Mouse (Mus musculus) C2C12 (cell line): ENCODE data around the gene D230025D16Rik. TPM values are rescaled to one million over a fixed set of nuclear protein-coding genes. Genes with fewer than 3 reads are reported as not detected.
"Not testable (repeated sequence)": the region's sequence is repeated elsewhere in the genome, so short reads cannot be mapped to it uniquely, and the experiment has no call there.

Experiments used
- H3K27me3 ChIP-seq: one replicate; pipeline ENCODE4 v1.6.1; 2011; ENCODE audit not compliant: control insufficient read depth, insufficient read depth, insufficient read length
- H3K36me3 ChIP-seq: one replicate; pipeline ENCODE4 v1.6.1; 2011; ENCODE audit not compliant: control insufficient read depth, insufficient read depth
- H3K4me3 ChIP-seq: one replicate; pipeline ENCODE4 v1.5.1; 2011; ENCODE audit warnings: mild to moderate bottlenecking, control low read depth; ENCODE audit not compliant: poor library complexity, insufficient read depth, severe bottlenecking
- H3K79me2 ChIP-seq: one replicate; pipeline ENCODE4 v1.6.1; 2011; ENCODE audit not compliant: control insufficient read depth, insufficient read depth
- H3K79me3 ChIP-seq: one replicate; pipeline ENCODE4 v1.6.1; 2011; ENCODE audit warnings: low read depth, control low read depth
- H3ac ChIP-seq: one replicate; pipeline ENCODE3; 2011; ENCODE audit warnings: low read depth; ENCODE audit not compliant: control insufficient read depth, insufficient read length
- CEBPB ChIP-seq: IDR thresholded peaks from one replicate; pipeline ENCODE4 v1.6.1; 2011; ENCODE audit warnings: low read depth, mild to moderate bottlenecking, control low read depth, moderate library complexity
- CTCF ChIP-seq: IDR thresholded peaks from one replicate; pipeline ENCODE4 v1.5.1; 2011; ENCODE audit not compliant: control insufficient read depth, insufficient read depth, insufficient read length
- FOSL1 ChIP-seq: IDR thresholded peaks from one replicate; pipeline ENCODE4 v1.8.0; 2011; ENCODE audit warnings: mild to moderate bottlenecking, low read length; ENCODE audit not compliant: poor library complexity, insufficient read depth, severe bottlenecking
- MAX ChIP-seq: IDR thresholded peaks from one replicate; pipeline ENCODE4 v1.6.1; 2011; ENCODE audit warnings: mild to moderate bottlenecking, control low read depth
- MYOD1 ChIP-seq: IDR thresholded peaks from one replicate; pipeline ENCODE4 v1.6.1; 2011; ENCODE audit warnings: low read depth; ENCODE audit not compliant: control insufficient read depth, insufficient read length
- MYOG ChIP-seq: IDR thresholded peaks from one replicate; pipeline ENCODE4 v1.6.1; 2011; ENCODE audit not compliant: control insufficient read depth, insufficient read length; ENCODE audit errors: extremely low read depth
- USF1 ChIP-seq: IDR thresholded peaks from one replicate; pipeline ENCODE4 v1.6.1; 2011; ENCODE audit warnings: low read depth, mild to moderate bottlenecking, control low read depth, moderate library complexity
- long read RNA-seq, 2 experiments: library from polyadenylated mRNA; unstranded; transcript quantifications; one replicate each; pipeline ENCODE4 v2.0.0; 2019 to 2020
- polyA plus RNA-seq: library from polyadenylated mRNA; unstranded; fragments of >200 nt; fragmentation: generic; extraction: Trizol; gene quantifications from one replicate; pipeline ENCODE4 v1.2.1, GENCODE M21; 2012; ENCODE audit warnings: missing spikeins

Gene D230025D16Rik
- 11.4 TPM for polyA plus RNA-seq
- long read RNA-seq, experiment 1, partial matches to known transcripts, result 1 of 13 reads
- long read RNA-seq, experiment 1, other reads (novel, unspliced or antisense), result 8 of 13 reads
- long read RNA-seq, experiment 2, transcript D230025D16Rik-205 (15 exons, 2,460 nt), result minor isoform, 14 of 119 reads
- long read RNA-seq, experiment 2, transcript D230025D16Rik-201 (16 exons, 2,916 nt), result major isoform, 79 of 119 reads
- long read RNA-seq, experiment 2, partial matches to known transcripts, result 5 of 119 reads
- long read RNA-seq, experiment 2, other reads (novel, unspliced or antisense), result 21 of 119 reads

DNA sequence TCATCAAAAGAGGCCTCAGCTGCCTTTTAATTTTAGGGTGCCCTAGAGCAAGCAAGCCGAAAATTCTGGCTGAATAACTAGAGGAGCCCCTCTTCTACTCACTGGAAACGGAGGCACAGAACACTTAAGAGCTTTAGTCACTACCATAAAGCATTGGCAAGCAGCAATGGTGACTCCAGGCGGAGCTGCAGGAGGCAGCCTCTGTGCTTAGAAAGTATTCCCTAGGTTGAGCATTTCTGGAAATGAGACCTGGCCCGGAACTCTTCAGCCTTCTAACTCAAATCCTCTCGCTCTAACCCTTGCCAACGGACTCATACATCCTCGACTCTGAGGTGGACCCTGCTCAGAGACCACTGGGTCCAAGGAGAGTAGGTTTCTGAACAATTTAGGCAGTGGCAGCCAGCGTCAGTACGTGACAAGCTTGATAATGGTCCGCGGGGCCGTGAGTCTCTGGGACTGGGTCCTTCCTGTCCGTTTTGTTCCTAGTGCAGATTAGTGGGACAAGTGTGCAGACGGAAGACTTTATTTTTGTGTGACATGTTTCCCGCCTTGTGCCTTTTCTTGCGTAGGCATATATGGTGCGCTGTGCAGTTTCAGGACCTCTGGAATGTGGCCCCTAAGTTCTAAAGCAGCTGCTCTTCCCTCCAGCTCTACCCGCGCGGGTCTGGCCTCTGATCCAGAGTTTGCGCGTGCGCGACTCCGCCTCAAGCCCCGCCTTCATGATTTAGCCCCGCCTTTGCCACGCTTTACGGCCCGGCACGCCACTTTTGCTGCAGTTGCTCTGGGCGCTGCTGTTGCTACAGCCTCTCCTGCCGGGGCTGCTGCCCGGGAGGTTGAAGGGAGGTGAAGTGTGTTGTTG lies at the start of gene D230025D16Rik:
TSS of gene D230025D16Rik (plus strand) at position 733 of the 859 bp plus-strand sequence.
- H3K4me3 ChIP-seq, result peak within 1 kb of the TSS; percentile 89
- H3K79me3 ChIP-seq, result peaks cover 31% of the 10 kb centered on the region
- H3ac ChIP-seq, result peak within 1 kb of the TSS; percentile 92
- no peaks in the 10 kb centered on the region for H3K36me3 ChIP-seq
- peaks cover 47% of the 10 kb centered on the region for H3K79me2 ChIP-seq
- no peaks in the 10 kb centered on the region for H3K27me3 ChIP-seq
- TF ChIP-seq MAX (no peak), MYOD1 (peak; percentile 45)

DNA sequence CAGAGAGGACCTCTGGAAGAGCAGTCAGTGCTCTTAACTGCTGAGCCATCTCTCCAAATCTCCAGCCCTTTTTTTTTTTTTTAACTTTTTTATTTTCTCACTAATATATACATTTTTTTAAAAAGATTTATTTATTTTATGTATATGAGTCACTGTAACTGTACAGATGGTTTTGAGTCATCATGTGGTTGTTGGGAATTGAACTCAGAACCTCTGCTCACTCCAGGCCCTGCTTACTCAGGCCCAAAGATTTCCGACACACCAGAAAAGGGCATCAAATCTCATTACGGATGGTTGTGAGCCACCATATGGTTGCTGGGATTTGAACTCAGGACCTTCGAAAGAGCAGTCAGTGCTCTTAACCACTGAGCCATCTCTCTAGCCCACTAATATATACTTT lies 49.7 kb upstream of the D230025D16Rik start:
- H3ac ChIP-seq, H3K27me3 ChIP-seq, H3K4me3 ChIP-seq: not testable (repeated sequence)
- Histone ChIP-seq H3K36me3 (peaks cover 66% of the 10 kb centered on the region), H3K79me3 (peaks cover 76% of the 10 kb centered on the region), H3K79me2 (peaks cover 94% of the 10 kb centered on the region)

DNA sequence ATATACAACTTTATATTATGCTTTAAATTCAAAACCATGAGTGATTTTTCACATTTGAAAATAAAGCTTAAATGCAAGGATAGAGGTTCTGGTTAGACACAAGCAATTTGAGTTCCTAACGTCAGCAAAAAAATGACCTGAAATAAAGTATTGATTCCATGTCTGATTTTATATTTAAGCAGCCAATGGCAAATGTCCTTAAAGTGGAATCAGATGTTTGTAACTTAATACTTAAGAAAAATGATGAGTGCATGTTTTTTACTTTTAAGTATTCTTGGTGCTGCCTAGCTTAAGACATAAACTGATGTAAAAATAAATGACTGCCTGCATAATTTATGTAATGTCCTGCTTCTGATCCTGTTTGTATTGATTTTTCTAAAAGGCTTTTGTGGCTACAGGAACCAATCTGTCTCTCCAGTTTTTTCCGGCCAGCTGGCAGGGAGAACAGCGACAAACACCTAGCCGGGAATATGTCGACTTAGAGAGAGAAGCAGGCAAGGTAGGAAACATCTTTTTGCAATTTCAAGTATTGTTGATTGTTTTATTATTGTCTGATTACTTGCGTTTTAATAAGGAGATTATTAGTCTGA lies 46.6 kb upstream of the D230025D16Rik start:
- H3ac ChIP-seq, result no peak overlapping the region
- H3K36me3 ChIP-seq, result peaks cover 94% of the 10 kb centered on the region
- H3K79me3 ChIP-seq, result peaks cover 86% of the 10 kb centered on the region
- TF ChIP-seq CEBPB (no peak), MYOD1 (no peak), USF1 (no peak), MYOG (no peak), CTCF (no peak), MAX (no peak), FOSL1 (no peak)
- H3K4me3 ChIP-seq, result no peak overlapping the region
- no peaks in the 10 kb centered on the region for H3K27me3 ChIP-seq
- H3K79me2 ChIP-seq, result peaks cover 98% of the 10 kb centered on the region

DNA sequence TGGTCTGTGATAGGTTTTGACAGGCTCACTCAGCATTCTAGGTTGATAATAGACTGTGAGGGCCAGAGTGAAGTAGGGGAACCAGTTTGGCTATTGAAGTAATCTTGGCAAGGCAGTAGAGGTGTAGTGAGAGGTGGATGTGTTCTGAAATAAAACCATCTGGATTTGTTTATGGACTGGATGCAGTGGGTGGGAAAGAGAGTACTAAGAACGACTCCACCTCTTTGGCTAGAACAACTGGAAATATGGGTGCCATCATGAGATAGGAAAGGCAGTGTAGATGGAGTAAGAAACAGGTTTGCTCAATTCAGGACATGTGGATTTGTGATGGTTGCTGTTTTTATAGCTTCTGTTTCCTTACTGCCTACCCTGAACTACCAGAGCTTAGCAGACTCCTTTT lies 42.7 kb upstream of the D230025D16Rik start:
- Histone ChIP-seq H3K27me3 (no peaks in the 10 kb centered on the region), H3K4me3 (no peak overlapping the region), H3ac (no peak overlapping the region), H3K79me3 (peaks cover 74% of the 10 kb centered on the region), H3K79me2 (peaks cover 95% of the 10 kb centered on the region), H3K36me3 (peaks cover 64% of the 10 kb centered on the region)
- no peak for TF ChIP-seq CEBPB
- TF ChIP-seq USF1, result no peak
- TF ChIP-seq MYOD1, result no peak
- no peak for TF ChIP-seq FOSL1
- TF ChIP-seq CTCF, result no peak
- TF ChIP-seq MAX, result no peak
- TF ChIP-seq MYOG, result no peak

DNA sequence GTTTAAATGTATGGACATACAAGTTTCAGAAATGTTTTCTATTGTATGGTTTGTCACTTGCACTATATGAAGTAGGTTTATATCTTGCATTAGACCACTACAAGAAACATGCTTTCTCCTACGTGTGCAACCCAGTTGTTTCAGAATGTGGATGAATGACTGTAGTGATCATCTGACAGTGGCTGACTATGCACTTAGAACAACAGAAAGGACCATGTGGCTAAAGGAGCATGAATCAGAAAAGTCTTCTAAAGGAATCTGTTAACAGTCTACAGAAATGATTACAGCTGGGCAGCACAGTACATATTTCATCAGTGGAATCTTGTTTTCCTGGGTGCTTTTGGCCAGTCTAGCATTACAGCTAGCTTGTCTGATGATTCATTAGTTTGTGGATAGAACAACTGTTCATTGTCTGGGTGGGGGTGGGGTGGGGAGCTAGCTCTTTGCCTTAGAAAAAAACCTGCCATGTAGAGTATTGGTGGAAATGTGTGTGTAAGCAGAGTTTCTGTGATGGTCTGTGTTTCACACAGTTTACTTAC lies 38.4 kb upstream of the D230025D16Rik start:
- Histone ChIP-seq H3K4me3 (no peak overlapping the region), H3ac (no peak overlapping the region), H3K27me3 (no peaks in the 10 kb centered on the region), H3K79me3 (peaks cover 75% of the 10 kb centered on the region), H3K79me2 (peaks cover 97% of the 10 kb centered on the region), H3K36me3 (peaks cover 39% of the 10 kb centered on the region)
- no peak for TF ChIP-seq MYOD1
- TF ChIP-seq USF1, result peak; percentile 65
- TF ChIP-seq MAX, result no peak
- TF ChIP-seq CEBPB, result no peak

DNA sequence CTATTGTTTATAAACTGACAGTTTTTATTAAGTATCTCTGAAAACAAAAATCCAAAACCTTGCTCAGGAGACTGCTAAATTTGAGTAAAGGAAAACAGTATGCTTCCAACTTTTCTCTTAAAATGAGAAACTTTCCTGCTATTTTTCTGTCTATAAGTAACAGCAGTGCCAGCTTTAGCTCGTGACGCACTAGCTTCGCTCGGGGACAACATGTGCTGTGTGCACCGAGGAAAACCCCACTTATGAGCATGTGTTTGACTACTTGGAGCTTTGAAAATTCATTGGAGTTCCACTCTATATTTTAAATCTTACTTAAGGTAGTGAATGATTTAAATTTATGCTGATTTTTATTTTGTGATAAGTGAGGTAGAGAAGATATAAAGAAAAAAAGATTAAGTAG lies 32.8 kb upstream of the D230025D16Rik start:
- TF ChIP-seq FOSL1 (no peak), USF1 (no peak), CTCF (no peak), CEBPB (no peak), MYOG (no peak), MAX (no peak), MYOD1 (no peak)
- no peak overlapping the region for H3ac ChIP-seq
- H3K4me3 ChIP-seq, result no peak overlapping the region
- no peaks in the 10 kb centered on the region for H3K27me3 ChIP-seq
- peaks cover 56% of the 10 kb centered on the region for H3K79me3 ChIP-seq
- peaks cover 48% of the 10 kb centered on the region for H3K36me3 ChIP-seq
- peaks cover 99% of the 10 kb centered on the region for H3K79me2 ChIP-seq
